Mouse (Mus musculus): ENCODE measurements around the gene Gfra1. TPM values are rescaled to one million over a fixed set of nuclear protein-coding genes. Genes with fewer than 3 reads are reported as not detected.

Gene Gfra1
- polyA plus RNA-seq (2021; fragmentation: Nextera tagmentation): 36.1 TPM in 2 replicates
- long read RNA-seq, experiment 1, full-length matches to known transcripts: 3 of 25 reads
- long read RNA-seq, experiment 1, partial matches to known transcripts: 6 of 25 reads
- long read RNA-seq, experiment 1, other reads (novel, unspliced or antisense): 16 of 25 reads
- long read RNA-seq, experiment 2, full-length matches to known transcripts: 3 of 25 reads
- long read RNA-seq, experiment 2, partial matches to known transcripts: 5 of 25 reads
- long read RNA-seq, experiment 2, other reads (novel, unspliced or antisense): 17 of 25 reads

GRCm38 (mm10) chr19:58455496-58456061 is at the start of gene Gfra1:
Gene Gfra1, minus strand, starts transcription at chr19:58455909.

Other genes starting within 250 kb of the Gfra1 start
- gene Ccdc172, start 56.1 kb upstream of the Gfra1 start, polyA plus RNA-seq (2021; fragmentation: Nextera tagmentation): not detected in 2 replicates
- gene Pnlip, start 196.6 kb upstream of the Gfra1 start, polyA plus RNA-seq (2021; fragmentation: Nextera tagmentation): 0.44 and 0.64 TPM in 2 replicates